Mouse (Mus musculus) small intestine, adult 2 months (tissue): ENCODE results near the gene Thap11. TPM values are rescaled to one million over a fixed set of nuclear protein-coding genes. Genes with fewer than 3 reads are reported as not detected.
A peak's percentile ranks its signal among the peaks of the same experiment; 100 is the strongest.

ENCODE experiments used
- H3K27ac ChIP-seq: fragments of 200-500 bp; 2 replicates; pipeline ENCODE4 v1.5.1; 2012; ENCODE audit warnings: low read depth, low read length, control low read depth, inconsistent platforms; ENCODE audit not compliant: insufficient read depth
- H3K27me3 ChIP-seq: fragments of 200-500 bp; 2 replicates; pipeline ENCODE4 v1.6.1; 2012; ENCODE audit warnings: mild to moderate bottlenecking, moderate library complexity, low read length, inconsistent platforms; ENCODE audit not compliant: control insufficient read depth, insufficient read depth
- H3K36me3 ChIP-seq: fragments of 200-500 bp; 2 replicates; pipeline ENCODE4 v1.6.1; 2012; ENCODE audit warnings: mild to moderate bottlenecking, low read length, control low read depth, inconsistent platforms; ENCODE audit not compliant: control insufficient read depth, insufficient read depth
- H3K4me1 ChIP-seq: fragments of 200-500 bp; 2 replicates; pipeline ENCODE4 v1.6.1; 2012; ENCODE audit warnings: low read length, inconsistent platforms, mixed read lengths; ENCODE audit not compliant: control insufficient read depth, insufficient read depth, insufficient read length
- H3K4me3 ChIP-seq: fragments of 200-500 bp; 2 replicates; pipeline ENCODE4 v1.5.1; 2012; ENCODE audit warnings: low read depth, mild to moderate bottlenecking, control low read depth, inconsistent platforms, low read length, moderate library complexity
- CTCF ChIP-seq: fragments of 200-500 bp; IDR thresholded peaks from 2 replicates; pipeline ENCODE4 v1.5.1; 2012; ENCODE audit warnings: low read depth, mild to moderate bottlenecking, control low read depth, inconsistent platforms, low read length, moderate library complexity, mixed read lengths; ENCODE audit not compliant: insufficient replicate concordance, insufficient read length; ENCODE audit errors: extremely low read depth
- POLR2A ChIP-seq: fragments of 200-500 bp; IDR thresholded peaks from 2 replicates; pipeline ENCODE4 v1.6.1; 2012; ENCODE audit warnings: low read depth, mild to moderate bottlenecking, control low read depth, inconsistent platforms, low read length, moderate library complexity
- WGBS: fragments of 180-500 bp; shearing (Covaris S2); methylation state at CpG from one replicate; pipeline ENCODE4 v1.1.7; 2018; 5-methylcytosine and 5-hydroxymethylcytosine counted together
- polyA plus RNA-seq: library from polyadenylated mRNA; depleted of rRNA; stranded (reverse); fragments of >200 nt; gene quantifications from 2 replicates; pipeline ENCODE4 v1.2.3, GENCODE M21; 2012

Thap11 gene
- polyA plus RNA-seq, 1 experiment: 39.4 TPM

GRCm38 (mm10) chr8:105858495-105858894 is 3.6 kb downstream of the Thap11 start:
- peaks cover 16% of the 10 kb centered on the region for H3K4me1 ChIP-seq
- H3K27me3 ChIP-seq: no peaks in the 10 kb centered on the region
- H3K4me3 ChIP-seq: no peak overlapping the region
- no peak for TF ChIP-seq POLR2A
- no peak for TF ChIP-seq CTCF
- 76% methylated on average over 5 of the region's 5 CpGs for WGBS
- H3K27ac ChIP-seq: no peak overlapping the region
- no peaks in the 10 kb centered on the region for H3K36me3 ChIP-seq

- Histone ChIP-seq H3K36me3 (no peaks in the 10 kb centered on the region), H3K27me3 (no peaks in the 10 kb centered on the region), H3K4me1 (peaks cover 16% of the 10 kb centered on the region), H3K27ac (0 out of 2 replicates have a peak overlapping the region, but pooled peaks have one; percentile 90), H3K4me3 (no peak overlapping the region)
- WGBS: 65% methylated on average over 5 of the region's 5 CpGs
- TF ChIP-seq POLR2A (no peak), CTCF (no peak)
Observed at GRCm38 (mm10) chr8:105859314-105859713, 4.4 kb downstream of the Thap11 start.

DNA sequence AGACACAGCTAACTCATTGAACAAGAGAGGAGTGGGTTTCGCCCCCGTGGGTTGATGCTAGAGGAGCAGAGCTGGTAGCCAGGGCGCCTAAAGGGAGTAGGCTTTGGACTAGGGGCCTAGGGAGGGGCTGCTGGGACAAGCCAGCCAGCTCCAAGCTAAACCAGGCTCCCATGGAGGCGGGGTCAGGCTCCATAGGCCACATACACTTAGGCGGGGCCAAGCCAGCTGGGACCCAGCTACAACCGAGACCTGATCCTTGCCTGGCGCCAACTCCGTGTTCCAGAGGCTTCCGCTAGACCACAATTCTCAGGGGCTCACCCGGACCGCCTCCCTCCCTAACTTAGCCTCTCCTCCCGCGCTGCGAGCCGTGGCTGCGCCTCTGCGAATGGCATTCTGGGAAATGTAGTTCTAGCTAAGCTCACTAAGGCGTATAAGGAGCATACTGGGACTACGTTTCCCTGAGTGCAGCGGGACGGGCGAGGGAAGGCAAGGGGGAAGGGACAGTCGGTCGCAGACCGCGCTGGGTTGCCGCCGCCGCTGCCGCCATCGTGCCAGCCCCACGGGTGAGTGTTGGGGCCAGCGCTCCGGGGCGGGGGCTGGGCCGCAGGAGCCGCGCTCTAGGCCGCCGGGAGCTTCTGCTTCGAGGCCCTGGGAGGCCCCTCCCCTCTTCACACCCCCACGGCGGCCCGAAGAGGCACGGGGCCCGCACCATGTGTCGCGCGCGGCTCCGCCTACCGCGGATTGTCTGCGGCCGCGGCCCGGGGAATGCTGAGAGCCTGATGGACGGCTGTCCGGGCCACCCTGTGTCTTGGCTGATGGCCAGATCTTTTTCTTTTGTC is 5.4 kb downstream of the Thap11 start, which contains the start of gene Nutf2:
Gene Nutf2, plus strand, starts transcription at position 438 of the 839 bp plus-strand sequence.
- Histone ChIP-seq H3K27me3 (no peaks in the 10 kb centered on the region), H3K4me1 (peaks cover 16% of the 10 kb centered on the region), H3K4me3 (peak within 1 kb of the TSS; percentile 81), H3K27ac (peak within 1 kb of the TSS; percentile 90), H3K36me3 (no peaks in the 10 kb centered on the region)
- under 1% methylated on average over 58 of the region's 59 CpGs for WGBS
- no peak for TF ChIP-seq CTCF
- peak; percentile 49; the same call in 1 of the 2 replicates for TF ChIP-seq POLR2A

GRCm38 (mm10) chr8:105861951-105862350 is 7.0 kb downstream of the Thap11 start:
- Histone ChIP-seq H3K36me3 (peaks cover 3% of the 10 kb centered on the region; the same call in 1 of the 2 replicates), H3K27ac (no peak overlapping the region), H3K27me3 (no peaks in the 10 kb centered on the region), H3K4me1 (peaks cover 7% of the 10 kb centered on the region; the same call in 1 of the 2 replicates), H3K4me3 (no peak overlapping the region)
- WGBS: 0% methylated on average over 1 of the region's 1 CpGs
- TF ChIP-seq CTCF (no peak), POLR2A (no peak)

- WGBS: 72% methylated on average over 6 of the region's 6 CpGs
- Histone ChIP-seq H3K27ac (no peak overlapping the region), H3K4me1 (peaks cover 6% of the 10 kb centered on the region; the same call in 1 of the 2 replicates), H3K27me3 (no peaks in the 10 kb centered on the region), H3K36me3 (peaks cover 8% of the 10 kb centered on the region), H3K4me3 (no peak overlapping the region)
- TF ChIP-seq POLR2A (no peak), CTCF (peak; percentile 25; the same call in 1 of the 2 replicates)
Observed at GRCm38 (mm10) chr8:105866364-105867029, 11.6 kb downstream of the Thap11 start.

DNA sequence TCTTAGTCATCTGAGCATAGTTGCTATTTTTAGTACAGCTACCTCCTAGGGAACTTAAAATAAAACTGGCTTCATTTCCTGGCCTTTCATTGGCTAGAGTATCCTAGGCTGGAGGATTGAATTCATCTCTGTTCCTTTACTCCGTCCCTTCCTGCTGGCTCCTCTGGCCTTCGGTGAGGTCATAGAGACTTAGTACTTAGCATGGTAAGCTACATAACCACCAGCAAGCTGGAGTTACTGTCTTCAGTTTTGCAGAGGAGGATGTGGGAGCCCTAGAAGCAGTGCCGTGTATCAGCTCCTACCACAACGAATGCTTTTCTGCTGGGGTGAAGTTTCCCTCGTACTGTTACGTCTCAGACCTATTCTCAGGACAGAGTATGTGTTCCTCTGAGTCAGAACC is 19.4 kb downstream of the Thap11 start:
- H3K27ac ChIP-seq: no peak overlapping the region
- 77% methylated on average over 6 of the region's 6 CpGs for WGBS

More for the DNA sequence above, 19.4 kb downstream of the Thap11 start:
- Histone ChIP-seq H3K4me3 (no peak overlapping the region), H3K4me1 (no peaks in the 10 kb centered on the region), H3K27me3 (no peaks in the 10 kb centered on the region), H3K36me3 (peaks cover 24% of the 10 kb centered on the region)
- TF ChIP-seq POLR2A: no peak
- TF ChIP-seq CTCF: no peak
